Mouse (Mus musculus) stomach, postnatal 0 days (tissue): Measurements from ENCODE around the gene Spg7.

Experiments used
- CTCF ChIP-seq: IDR thresholded peaks from 2 replicates; pipeline ENCODE4 v1.5.1; 2016; ENCODE audit warnings: antibody characterized with exemption, low read depth, mild to moderate bottlenecking, moderate library complexity
- EP300 ChIP-seq: optimal IDR thresholded peaks from 2 replicates; pipeline ENCODE3; 2016; ENCODE audit warnings: antibody characterized with exemption

- TF ChIP-seq CTCF (no peak), EP300 (no peak)
These were observed 19.6 kb upstream of the Spg7 start for GRCm38 (mm10) chr8:123042974-123043625.
